Mouse (Mus musculus) kidney, adult 9 months (tissue): ENCODE measurements around the gene Plxna2.

ENCODE experiments used
- DNase-seq: peaks from one replicate; pipeline ENCODE4 v3.0.0; 2022

Gene Plxna2

GRCm38 (mm10) chr1:194665715-194666114 lies 47.7 kb downstream of the Plxna2 start:
- DNase-seq: no peak

- peak; percentile 65 for DNase-seq
Observed at GRCm38 (mm10) chr1:194671783-194672524, 53.9 kb downstream of the Plxna2 start.

GRCm38 (mm10) chr1:194672525-194672894 lies 54.5 kb downstream of the Plxna2 start:
- no peak for DNase-seq

- no peak for DNase-seq
Observed at GRCm38 (mm10) chr1:194673229-194673628, 55.2 kb downstream of the Plxna2 start.

GRCm38 (mm10) chr1:194675106-194675890 lies 57.3 kb downstream of the Plxna2 start:
- peak; percentile 69 for DNase-seq

GRCm38 (mm10) chr1:194675891-194676200 lies 57.8 kb downstream of the Plxna2 start:
- DNase-seq: no peak

- DNase-seq: peak; percentile 76
Observed at GRCm38 (mm10) chr1:194677878-194678277, 59.9 kb downstream of the Plxna2 start.

GRCm38 (mm10) chr1:194679147-194679546 lies 61.1 kb downstream of the Plxna2 start:
- DNase-seq: no peak

GRCm38 (mm10) chr1:194680136-194680535 lies 62.1 kb downstream of the Plxna2 start:
- no peak for DNase-seq

GRCm38 (mm10) chr1:194682021-194682420 lies 64.0 kb downstream of the Plxna2 start:
- no peak for DNase-seq

- DNase-seq: no peak
Observed at GRCm38 (mm10) chr1:194683132-194683531, 65.1 kb downstream of the Plxna2 start.

GRCm38 (mm10) chr1:194685896-194686295 lies 67.9 kb downstream of the Plxna2 start:
- DNase-seq: no peak

- DNase-seq: no peak
Observed at GRCm38 (mm10) chr1:194687746-194688145, 69.7 kb downstream of the Plxna2 start.

GRCm38 (mm10) chr1:194688161-194688560 lies 70.1 kb downstream of the Plxna2 start:
- DNase-seq: no peak

GRCm38 (mm10) chr1:194693063-194693462 lies 75.0 kb downstream of the Plxna2 start:
- DNase-seq: no peak

- no peak for DNase-seq
Observed at GRCm38 (mm10) chr1:194693488-194693887, 75.5 kb downstream of the Plxna2 start.

GRCm38 (mm10) chr1:194694805-194695204 lies 76.8 kb downstream of the Plxna2 start:
- DNase-seq: no peak

- peak; percentile 19 for DNase-seq
Observed at GRCm38 (mm10) chr1:194697439-194697838, 79.4 kb downstream of the Plxna2 start.

GRCm38 (mm10) chr1:194699321-194699720 lies 81.3 kb downstream of the Plxna2 start:
- DNase-seq: no peak

- no peak for DNase-seq
Observed at GRCm38 (mm10) chr1:194703235-194703634, 85.2 kb downstream of the Plxna2 start.

GRCm38 (mm10) chr1:194704171-194704855 lies 86.3 kb downstream of the Plxna2 start:
- DNase-seq: no peak

GRCm38 (mm10) chr1:194706566-194706965 lies 88.5 kb downstream of the Plxna2 start:
- DNase-seq: no peak

GRCm38 (mm10) chr1:194712373-194712772 lies 94.4 kb downstream of the Plxna2 start:
- DNase-seq: no peak
